Mouse (Mus musculus) layer of hippocampus, adult 2 months (tissue): ENCODE measurements at regions not wholly inside any gene's neighbourhood (a gene's known extent, or its start where the extent isn't known, plus 50 kb on each side); places are given as distances from the start of the nearest gene placed in this dataset.
A peak's percentile ranks its signal among the peaks of the same experiment; 100 is the strongest.

ENCODE experiments used
- DNase-seq, 2 experiments: peaks; one replicate each; pipeline ENCODE4 v3.0.0; 2022; ENCODE audit warnings: low spot score in 2 of 2
- H3K27ac ChIP-seq: fragments of 200-600 bp; 2 replicates; pipeline ENCODE4 v1.8.1; 2022
- H3K4me3 ChIP-seq: fragments of 200-600 bp; 2 replicates; pipeline ENCODE4 v1.8.1; 2022; ENCODE audit warnings: mild to moderate bottlenecking
- CTCF ChIP-seq: fragments of 200-600 bp; conservative IDR thresholded peaks from 2 replicates; pipeline ENCODE4 v1.8.1; 2022; ENCODE audit warnings: antibody characterized with exemption, mild to moderate bottlenecking, moderate library complexity

DNA sequence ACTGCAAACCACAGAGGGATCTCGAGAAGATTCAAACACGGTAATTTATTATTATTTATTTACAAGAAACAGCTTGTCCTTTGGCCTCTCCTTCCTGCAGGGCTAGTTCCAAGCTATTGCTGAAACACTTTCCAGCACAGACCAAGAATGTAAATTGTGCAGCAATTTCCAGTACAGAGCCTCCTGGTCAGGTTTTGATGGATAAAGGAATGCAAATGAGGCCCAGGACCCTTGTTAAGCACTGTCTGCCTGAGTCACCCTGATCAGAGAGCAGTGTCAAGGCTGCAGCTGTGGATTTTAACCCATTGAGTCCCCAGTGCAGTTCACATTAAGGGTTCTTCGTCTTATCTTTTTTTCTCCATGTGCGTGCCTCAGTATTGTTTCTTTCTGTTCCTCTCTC lies 142.3 kb upstream of the Zkscan2 start:
- DNase-seq = no peak
- TF ChIP-seq CTCF = no peak
- Histone ChIP-seq H3K4me3 (no peak overlapping the region), H3K27ac (no peak overlapping the region)

DNA sequence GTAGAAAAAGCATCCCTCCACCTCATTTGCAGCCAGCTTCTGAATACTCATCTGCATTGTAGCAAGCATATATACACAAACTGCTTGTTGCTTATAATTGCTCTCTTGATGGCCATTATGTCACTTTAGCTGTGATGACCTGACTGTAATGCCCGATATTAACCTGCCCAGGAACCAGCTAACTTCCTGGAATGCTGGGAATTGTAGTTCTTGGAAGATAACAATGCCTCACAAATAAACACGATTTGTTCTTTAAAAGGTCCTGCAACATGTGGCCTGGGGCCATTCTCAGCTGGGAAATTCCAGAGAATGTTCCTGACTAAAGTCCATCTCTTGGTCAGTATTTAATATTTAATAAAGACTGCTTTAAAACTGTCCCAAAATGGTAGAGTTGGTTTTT lies 143.2 kb upstream of the Zkscan2 start:
- Histone ChIP-seq H3K4me3 (no peak overlapping the region), H3K27ac (no peak overlapping the region)
- TF ChIP-seq CTCF = no peak
- DNase-seq = no peak

GRCm38 (mm10) chr7:123645521-123645920 lies 145.3 kb upstream of the Zkscan2 start:
- DNase-seq = no peak
- no peak for TF ChIP-seq CTCF
- Histone ChIP-seq H3K27ac (no peak overlapping the region), H3K4me3 (no peak overlapping the region)

GRCm38 (mm10) chr7:123665459-123665858 lies 165.2 kb upstream of the Zkscan2 start:
- peak; percentile 25; the same call in 1 of the 2 replicates for TF ChIP-seq CTCF
- Histone ChIP-seq H3K4me3 (no peak overlapping the region), H3K27ac (no peak overlapping the region)
- no peak for DNase-seq

DNA sequence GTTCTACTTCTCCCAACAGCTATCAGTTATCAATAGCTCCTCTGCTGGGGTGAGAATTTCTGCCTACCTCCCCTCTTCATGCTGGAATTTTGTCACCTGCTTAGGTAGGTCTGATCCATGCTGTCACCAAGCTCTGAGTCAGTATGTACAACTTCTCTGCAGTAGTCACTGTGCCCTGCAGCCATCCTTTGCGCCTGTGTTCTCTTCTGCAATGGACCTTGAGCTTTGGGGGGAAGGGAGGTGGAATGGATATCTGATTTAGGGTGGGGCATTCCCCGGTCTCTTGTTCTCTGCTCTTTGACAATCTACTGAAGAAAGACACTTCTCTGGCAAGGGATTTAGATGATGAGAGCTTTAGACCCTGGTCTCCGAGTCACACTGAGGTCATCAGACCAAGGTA lies 184.5 kb upstream of the Zkscan2 start:
- no peak for TF ChIP-seq CTCF
- no peak for DNase-seq
- no peak overlapping the region for H3K27ac ChIP-seq
- no peak overlapping the region for H3K4me3 ChIP-seq

GRCm38 (mm10) chr7:123686547-123686946 lies 186.3 kb upstream of the Zkscan2 start:
- no peak for TF ChIP-seq CTCF
- no peak for DNase-seq
- Histone ChIP-seq H3K4me3 (no peak overlapping the region), H3K27ac (no peak overlapping the region)

DNA sequence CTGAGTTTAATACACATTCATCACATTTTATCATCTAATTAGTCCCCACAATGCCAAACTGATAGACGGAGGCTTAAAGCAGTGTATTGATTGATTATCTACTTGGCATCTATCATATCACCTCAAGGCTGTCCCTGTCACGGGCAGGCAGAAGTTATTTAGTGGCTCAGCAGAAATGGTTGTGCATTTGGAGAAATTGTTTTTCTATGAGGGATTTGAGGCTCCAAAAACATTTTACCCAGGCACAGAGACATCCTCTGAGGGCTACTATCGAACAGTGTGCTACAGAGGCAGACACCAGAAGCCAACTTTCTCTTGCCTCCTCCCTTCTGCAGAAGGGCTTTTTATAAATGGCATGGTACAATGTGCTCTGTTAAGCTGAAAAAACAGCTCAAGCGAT lies 230.8 kb upstream of the Zkscan2 start:
- DNase-seq = peak in 1 of 2 experiments; percentile 15
- TF ChIP-seq CTCF = no peak
- Histone ChIP-seq H3K27ac (peak overlapping the region; percentile 83), H3K4me3 (no peak overlapping the region)

- H3K27ac ChIP-seq = 0 out of 2 replicates have a peak overlapping the region, but pooled peaks have one; percentile 7
- no peak overlapping the region for H3K4me3 ChIP-seq
- no peak for TF ChIP-seq CTCF
- peak in 1 of 2 experiments; percentile 19 for DNase-seq
Measured at GRCm38 (mm10) chr7:123733061-123733460, 232.8 kb upstream of the Zkscan2 start.

- Histone ChIP-seq H3K27ac (no peak overlapping the region), H3K4me3 (no peak overlapping the region)
- no peak for TF ChIP-seq CTCF
- DNase-seq = no peak
Measured at GRCm38 (mm10) chr7:123747986-123748385, 234.7 kb upstream of the Hs3st4 start.

DNA sequence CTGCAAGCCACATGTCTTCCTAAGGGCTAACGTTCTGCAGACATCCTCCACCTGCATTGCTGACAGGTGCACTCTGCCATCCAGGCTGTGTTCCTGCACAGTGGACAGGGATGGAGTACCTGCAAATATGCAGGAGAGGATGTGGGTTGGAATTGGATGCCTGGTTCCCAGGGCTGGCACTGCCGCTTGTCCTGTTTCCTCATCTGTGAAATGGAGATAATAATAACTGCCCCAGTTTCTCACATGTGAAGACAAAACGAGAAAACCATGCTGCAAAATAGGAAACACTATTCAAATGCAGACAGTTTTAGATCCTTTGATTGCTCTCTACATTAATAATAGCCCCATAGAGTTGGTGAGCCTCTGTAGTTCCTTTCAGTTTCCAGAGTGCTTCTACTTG lies 229.4 kb upstream of the Hs3st4 start:
- TF ChIP-seq CTCF = no peak
- H3K4me3 ChIP-seq = no peak overlapping the region
- H3K27ac ChIP-seq = no peak overlapping the region
- no peak for DNase-seq

DNA sequence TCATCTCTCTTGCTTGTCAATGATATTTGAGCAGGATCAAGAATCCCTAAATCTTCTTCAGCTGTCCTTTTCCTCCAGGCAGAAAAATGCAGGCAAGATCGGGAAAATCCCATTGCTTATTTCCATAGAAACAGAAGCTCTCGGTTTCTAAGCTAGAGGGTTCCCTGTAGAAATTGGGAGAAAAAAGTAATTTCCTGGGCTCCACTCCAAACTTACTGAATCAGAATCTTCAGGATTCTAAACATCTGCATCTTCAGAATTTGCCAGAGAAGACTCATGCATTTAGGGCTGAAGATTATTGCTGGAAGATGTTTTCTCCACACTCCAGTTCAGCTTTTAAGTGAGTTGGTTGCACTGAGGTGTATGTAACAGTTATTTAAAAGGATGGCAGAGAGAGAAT lies 187.6 kb upstream of the Hs3st4 start:
- H3K27ac ChIP-seq = 0 out of 2 replicates have a peak overlapping the region, but pooled peaks have one; percentile 14
- peak; percentile 13 to 42 for DNase-seq
- no peak overlapping the region for H3K4me3 ChIP-seq
- TF ChIP-seq CTCF = no peak

DNA sequence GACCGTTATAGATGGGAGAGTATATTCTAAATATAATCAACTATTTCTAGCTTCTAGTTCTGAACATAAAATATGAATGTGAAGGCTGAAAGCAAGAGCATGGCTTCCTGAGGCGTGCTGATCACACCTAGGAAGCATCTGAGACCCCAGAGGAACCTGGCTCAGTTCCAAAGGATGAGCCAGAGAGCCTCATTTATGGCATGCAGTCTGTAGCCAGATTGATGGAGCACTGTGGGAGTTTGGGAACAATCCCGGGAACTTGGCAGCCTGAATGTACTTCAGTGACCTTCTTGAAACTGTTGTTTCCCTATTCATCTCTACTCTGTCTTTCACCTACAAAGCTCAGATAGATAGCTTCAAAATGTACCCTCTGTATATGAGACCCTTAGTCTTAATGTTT lies 186.6 kb upstream of the Hs3st4 start:
- no peak for TF ChIP-seq CTCF
- H3K4me3 ChIP-seq = no peak overlapping the region
- H3K27ac ChIP-seq = no peak overlapping the region
- DNase-seq = peak in 1 of 2 experiments; percentile 16

DNA sequence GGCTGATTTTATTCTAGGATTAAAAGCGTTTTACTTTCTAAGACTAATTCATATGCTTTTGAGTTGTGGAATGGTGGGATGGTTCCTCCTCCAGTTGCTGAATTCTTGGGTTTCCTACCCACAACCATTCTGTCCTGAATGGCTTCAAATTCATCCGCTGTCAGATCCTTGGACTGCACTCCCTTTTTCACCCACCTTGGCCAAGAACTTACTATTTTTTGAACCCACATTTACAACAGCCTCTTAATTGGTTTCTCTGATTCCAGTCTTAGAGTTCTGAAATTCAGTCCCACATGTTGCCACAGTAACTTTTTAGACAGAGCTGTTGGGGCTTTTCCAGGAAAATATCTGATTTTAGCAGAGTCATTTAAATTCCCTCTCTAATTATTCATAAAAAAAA lies 177.0 kb upstream of the Hs3st4 start:
- no peak overlapping the region for H3K27ac ChIP-seq
- peak in 1 of 2 experiments; percentile 13 for DNase-seq
- no peak overlapping the region for H3K4me3 ChIP-seq
- no peak for TF ChIP-seq CTCF

DNA sequence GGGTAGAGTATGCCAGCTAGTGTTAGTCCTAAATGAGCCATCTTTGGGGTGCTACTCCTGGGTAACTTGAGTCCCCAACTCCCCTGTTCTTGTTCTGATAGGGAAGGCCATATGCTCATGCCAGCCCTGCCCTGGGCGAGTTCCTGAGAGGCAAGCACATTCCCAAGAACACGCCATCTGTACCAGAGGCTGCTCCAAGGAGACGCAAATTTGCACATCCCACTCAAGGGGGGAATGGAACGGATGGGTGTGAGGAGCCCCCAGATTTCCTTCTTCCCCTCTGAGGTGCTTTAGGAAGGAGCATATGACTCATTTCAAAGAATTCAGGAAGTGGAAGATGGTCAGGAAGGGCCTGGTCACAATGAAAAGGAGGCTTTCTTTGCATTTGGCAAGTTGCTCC lies 158.7 kb upstream of the Hs3st4 start:
- no peak overlapping the region for H3K4me3 ChIP-seq
- peak overlapping the region; percentile 57; the same call in 1 of the 2 replicates for H3K27ac ChIP-seq

DNA sequence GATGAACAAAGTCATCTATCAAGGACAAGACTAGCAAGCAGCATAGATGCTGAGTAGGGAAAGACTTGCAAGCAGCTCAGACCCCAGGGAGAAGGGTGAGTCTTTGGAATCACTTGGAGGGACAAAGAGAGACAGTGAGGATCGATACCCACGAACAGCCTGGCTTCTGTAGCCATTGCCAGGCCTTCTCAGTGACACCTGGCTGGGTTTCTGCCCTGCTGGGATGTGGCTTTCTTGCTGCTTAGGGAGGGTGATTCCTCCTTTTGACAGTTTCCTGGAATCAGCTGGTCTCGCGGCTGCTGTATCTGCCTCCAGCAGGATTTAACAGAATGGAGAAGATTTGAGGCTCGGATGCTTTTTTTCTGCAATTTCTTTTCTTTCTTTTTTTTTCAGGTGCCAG lies 156.3 kb upstream of the Hs3st4 start:
- H3K27ac ChIP-seq = 0 out of 2 replicates have a peak overlapping the region, but pooled peaks have one; percentile 23
- no peak overlapping the region for H3K4me3 ChIP-seq
- DNase-seq = no peak
- no peak for TF ChIP-seq CTCF

More for the DNA sequence above, 158.7 kb upstream of the Hs3st4 start:
- DNase-seq = peak; percentile 37 to 43
- TF ChIP-seq CTCF = no peak
